Mouse (Mus musculus) gastrocnemius, postnatal 4 days (tissue): ENCODE measurements around the gene Ankib1. TPM values are rescaled to one million over a fixed set of nuclear protein-coding genes. Genes with fewer than 3 reads are reported as not detected.
"Not testable (repeated sequence)": the region's sequence is repeated elsewhere in the genome, so short reads cannot be mapped to it uniquely, and the experiment has no call there.

Experiments
- DNase-seq, 2 experiments: peaks; one replicate each; pipeline ENCODE4 v3.0.0; 2021 to 2022; ENCODE audit warnings: low spot score in 2 of 2, mixed read lengths in 2 of 2
- total RNA-seq, 2 experiments: library from RNA; stranded (reverse); gene quantifications; 2 replicates each; pipeline ENCODE4 v1.2.3; 2021

Gene Ankib1
- total RNA-seq, 2 experiments from 2014 or later = 33.9 to 34.9 TPM

DNA sequence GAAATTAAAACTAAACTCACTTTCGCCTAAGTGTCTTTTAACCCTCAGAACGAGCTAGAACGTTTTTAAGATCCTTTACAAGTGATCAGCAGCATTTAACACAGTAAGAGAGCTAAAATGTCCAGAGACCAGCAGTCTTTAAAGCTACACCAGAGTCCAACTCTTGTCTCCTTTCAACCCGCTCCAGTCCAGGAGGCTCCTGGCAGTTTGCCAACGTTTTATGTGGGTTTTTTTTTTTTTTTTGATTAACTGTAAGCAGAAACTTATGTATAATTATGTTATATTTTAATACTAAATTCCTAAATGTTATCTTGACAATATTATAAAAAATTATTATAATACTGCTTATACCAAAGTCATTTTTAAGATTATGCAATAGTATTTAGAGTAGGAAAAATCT is 73.9 kb downstream of the Ankib1 start:
- DNase-seq = no peak

DNA sequence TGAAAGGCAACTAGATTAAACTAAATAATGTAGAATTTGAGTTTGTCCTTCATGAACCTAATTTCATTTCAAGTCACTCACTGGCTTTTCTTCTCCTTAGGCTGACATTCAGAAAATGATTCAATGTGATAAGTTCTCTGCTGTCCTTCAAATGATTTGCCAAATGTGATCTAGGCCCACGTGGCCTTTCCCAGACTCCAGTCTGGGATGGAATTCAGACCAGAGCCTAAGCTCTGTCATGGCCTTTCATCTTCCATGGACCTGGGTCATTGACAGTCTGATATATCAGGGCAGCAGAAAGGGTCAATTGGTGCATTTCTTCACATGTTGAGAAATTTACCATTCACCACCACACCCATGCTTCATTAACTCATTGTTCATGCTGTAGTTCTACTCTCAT is 77.2 kb downstream of the Ankib1 start:
- DNase-seq = no peak

DNA sequence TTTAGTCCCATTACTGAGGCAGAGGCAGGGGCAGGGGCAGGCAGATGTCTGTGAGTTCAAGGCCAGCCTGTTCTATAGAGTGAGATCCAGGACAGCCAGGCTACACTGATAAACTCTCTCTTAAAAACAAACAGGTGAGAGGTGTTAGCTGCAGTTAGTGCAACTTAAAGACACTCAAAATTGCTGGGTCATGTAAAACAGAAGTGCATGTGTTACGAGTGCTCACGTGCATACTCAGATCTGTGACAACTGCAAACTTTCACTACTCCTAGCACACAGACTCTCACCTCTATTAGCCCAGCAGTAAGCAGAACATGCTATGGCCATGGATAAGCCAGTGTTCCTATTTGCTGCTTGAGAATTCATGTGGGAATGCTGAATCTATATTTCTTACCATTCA is 79.3 kb downstream of the Ankib1 start:
- DNase-seq = no peak

DNA sequence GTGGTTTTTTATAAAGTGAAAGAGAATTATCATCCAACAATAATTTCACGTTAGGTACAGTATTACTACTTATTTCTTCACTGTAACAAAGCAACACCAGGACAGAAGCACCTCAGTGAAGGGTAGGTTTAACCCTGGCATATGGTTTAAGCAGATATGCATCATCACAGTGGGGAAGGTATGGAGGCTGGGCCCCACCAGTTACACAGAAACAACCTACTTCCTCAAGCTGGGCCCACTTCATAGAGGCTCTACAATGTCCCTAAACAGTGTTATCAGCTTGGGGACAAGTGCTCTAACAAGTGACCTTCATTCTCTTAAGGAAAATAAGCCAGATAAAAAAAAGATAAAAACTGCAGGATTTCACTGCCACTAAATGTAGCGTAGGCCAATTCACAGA is 79.9 kb downstream of the Ankib1 start:
- no peak for DNase-seq

DNA sequence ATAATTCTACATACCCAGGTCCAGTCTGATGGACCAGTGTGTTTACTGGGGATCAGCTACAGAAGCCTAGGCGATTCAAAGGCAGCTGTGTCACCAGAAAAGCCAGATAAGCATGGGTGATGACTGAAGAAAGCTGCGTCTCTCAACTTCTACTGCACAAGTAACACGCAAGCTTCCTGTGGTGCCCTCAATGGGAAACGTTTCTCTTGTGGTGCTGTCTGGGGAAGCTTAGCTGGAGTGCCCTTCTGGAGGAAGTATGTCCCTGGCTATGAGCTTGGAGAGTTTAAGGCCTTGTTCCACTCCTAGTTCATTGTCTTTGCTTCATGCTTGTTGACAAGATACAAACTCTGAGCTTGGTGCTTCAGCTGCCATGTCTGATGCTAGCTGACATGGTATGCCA is 83.4 kb downstream of the Ankib1 start:
- DNase-seq = no peak

DNA sequence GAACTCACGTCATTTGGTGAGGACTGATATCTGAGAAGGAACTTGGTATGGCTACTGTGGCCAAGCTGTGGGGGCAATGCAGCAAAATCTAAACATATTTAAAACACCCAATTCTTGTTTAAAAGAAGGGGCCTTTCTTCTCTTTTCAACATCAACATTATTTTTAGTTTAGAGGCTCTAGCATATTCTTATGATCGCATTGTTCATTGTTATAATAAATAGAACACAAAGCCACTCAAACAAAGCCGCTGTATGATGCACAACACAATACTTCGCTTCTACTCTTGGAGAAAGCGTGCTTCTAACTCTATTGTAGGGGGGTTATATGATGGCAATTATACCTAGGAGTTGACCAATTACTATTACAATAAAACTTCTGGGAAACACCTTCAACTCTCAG is 86.9 kb downstream of the Ankib1 start:
- DNase-seq = no peak

DNA sequence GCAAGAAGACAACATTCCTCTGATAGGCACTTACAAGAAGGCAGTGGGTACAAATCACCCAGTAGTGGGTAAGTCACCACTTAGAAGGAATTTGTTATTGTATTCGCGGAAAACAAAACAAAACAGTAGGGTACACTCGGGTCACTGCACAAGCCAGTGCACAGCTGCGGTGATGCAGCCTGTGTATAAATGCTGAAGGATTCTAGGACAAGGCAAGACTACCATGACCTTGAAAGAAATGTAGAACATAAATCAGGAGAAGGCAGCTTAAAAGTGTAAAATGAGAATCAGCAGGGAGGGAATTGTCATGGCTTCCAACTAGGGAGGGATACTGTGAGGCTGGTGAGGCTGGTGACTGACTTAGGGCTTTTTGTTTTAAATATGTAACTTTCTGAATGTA is 100.5 kb downstream of the Ankib1 start:
- DNase-seq = no peak

DNA sequence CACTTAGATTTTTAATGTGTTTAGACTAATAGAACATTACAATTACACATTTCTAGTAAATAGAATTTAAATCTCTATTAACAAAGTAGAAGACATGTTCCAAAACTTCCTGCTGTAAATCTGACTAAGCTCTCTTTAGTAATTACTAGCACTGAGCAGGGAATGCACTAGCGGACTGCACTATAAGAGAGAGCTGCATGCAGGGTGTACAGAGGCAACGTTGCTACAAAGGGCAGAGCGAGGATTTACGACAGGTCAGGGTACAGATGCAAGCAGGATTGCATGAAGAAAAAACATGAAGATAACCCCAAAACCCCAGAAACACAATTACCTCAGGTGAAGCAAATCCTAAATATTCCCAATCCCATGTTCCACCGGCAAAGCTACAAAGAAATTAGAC is 102.7 kb downstream of the Ankib1 start:
- no peak for DNase-seq

DNA sequence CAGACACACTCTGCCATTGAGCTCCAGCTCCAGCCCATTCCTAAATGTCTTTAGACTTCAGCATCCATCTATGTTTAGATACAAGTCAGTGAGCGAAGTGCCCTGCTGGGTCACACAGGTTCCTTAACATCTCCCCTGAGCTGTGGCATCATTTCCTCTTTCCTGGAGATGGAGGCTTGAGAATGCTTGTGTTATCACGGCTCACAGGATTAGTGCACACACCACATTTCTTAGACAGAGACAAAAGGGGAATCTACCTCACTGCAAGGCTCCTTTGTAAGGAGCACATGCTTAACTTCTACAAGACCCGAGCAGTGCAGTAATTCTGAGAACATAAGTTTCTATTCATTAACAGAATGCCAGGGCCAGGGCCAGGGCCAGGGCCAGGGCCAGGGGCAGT is 106.7 kb downstream of the Ankib1 start:
- no peak for DNase-seq

DNA sequence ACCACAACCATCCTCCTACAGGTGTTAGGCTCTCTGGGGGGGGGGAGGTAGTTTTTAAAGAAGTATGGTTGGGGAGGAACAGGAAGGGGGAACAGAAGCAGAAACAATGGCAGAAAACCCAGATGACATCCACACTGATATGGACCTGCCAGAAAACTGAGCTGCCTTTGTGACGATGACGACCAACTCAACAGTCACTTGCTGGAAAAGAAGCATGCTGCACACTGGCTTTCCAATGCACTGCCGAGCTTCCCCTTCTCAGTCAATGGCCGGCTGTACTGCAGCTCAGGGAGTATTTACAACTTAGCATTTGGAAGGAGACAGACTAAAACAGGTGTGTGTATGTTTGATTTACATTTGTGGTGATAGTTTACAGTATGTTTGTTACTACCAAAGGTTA is 107.5 kb downstream of the Ankib1 start:
- no peak for DNase-seq

DNA sequence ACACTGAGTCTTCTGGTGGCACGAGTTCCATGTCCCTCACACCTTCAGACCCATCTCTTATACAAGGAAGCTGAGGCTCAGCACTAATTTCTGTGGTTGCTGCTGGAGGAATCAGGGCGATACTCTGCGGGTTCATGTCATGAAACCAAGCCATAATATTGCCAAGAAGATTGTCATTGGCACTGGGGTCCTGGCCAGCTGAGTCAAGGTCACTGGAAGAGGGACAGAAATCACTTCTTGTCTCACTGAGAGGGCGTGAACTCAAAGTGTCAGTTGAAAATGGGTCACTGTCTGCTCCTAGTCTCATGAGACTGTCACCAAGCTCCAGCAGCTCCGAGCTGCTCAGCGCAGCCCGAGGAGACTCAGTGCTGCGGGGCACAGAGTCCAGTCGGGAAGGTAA is 109.8 kb downstream of the Ankib1 start:
- DNase-seq = no peak

DNA sequence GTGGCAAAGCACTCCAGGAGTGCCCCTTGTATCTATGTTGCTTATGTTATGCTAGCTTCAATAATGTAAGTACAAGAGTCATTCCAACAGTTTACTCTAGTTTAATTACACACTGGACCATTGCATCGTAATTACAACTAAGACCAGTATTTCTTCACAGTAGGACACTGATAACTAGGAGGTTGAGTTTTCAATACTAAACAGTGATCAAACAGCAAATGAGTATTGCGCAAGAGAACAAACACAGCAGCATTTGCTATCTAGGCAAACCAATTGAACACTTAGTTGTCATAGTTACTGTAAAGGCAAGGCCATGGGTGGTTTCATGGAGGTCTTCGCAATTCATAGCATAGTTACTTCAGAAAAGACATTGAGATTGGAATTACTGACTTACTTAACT is 111.4 kb downstream of the Ankib1 start:
- DNase-seq = no peak

DNA sequence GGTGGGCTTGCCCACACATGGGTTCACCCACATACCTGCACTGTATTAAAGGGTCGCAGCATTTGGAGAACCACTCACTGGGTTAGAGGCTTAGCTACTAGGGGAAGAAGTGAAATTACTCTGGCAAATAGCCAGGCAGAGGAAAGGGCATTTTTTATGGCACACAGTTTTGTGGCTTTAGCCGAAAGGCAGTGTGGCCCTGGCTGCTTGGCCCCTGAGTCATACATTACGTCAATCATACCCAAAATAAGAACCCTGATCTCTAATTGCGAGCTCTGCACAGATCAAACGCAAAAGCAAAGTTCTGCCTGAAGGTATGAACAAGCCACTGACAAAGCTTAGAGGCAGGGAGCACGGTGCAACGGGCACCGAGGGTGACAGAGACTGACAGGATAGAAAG is 114.4 kb downstream of the Ankib1 start:
- DNase-seq = no peak

DNA sequence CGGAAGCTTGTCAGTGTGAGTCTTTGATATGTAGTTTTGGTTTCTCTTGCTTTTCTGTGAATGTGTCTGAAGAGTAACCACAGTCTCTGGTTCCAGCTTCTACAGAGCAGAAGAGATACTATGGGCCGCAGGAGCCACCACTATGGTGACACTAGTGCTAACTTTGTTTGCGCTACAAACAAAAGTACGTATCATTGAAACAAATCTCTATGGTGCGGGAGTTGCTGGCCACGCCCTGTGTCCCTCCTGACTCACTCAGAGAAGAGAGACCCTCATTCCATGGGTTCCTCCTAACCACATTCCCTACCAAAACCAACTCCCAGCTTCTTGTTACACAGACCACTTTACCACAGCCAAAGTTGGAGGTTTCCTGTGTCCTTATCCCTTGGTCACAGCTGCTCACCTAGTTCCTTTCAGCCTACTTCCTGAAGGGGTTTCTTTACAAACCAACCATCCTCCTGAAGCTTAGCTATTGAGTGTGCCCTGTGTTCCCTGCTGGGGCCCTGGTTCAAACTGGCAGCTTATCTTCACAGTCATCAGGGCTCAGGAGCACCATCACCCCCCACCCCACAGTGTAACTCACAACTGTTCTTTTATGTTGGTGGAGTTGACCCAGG is 132.7 kb downstream of the Ankib1 start:
- DNase-seq = no peak

DNA sequence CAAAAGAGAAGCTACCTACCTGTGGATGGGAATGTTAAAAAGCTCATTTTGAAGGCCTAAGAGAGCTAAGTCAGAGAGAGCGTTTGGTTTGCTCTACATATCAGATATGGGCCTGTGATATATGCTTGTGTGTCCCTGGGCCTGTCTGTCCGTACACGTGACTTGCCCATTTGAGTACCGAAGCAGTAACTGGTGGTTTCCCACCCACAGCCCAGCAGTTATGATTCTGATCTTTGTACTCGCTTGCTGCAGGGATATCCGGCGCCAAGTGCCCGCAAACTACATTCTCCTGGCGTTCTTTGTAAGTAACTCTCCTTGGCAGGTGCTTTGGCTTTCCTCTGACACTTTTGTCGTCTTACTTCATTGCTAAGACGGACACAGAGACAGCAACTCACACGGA is 136.1 kb downstream of the Ankib1 start:
- no peak for DNase-seq

DNA sequence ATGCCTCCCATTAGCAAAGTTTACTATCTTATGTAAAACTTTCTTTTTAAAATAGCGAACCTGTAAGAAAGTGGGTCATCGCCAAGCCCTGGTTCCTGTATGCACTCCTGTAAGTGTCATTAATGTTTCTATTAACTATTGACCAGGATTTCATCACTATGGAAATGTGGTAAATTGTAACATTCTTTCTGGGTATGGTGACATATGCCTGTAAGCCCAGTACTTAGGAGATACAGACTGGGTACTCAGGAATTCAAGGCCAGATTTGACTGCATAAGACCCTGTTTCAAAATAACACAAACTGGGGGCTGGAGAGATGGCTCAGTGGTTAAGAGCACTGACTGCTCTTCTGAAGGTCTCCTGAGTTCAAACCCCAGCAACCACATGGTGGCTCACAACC is 137.5 kb downstream of the Ankib1 start:
- no peak for DNase-seq

DNA sequence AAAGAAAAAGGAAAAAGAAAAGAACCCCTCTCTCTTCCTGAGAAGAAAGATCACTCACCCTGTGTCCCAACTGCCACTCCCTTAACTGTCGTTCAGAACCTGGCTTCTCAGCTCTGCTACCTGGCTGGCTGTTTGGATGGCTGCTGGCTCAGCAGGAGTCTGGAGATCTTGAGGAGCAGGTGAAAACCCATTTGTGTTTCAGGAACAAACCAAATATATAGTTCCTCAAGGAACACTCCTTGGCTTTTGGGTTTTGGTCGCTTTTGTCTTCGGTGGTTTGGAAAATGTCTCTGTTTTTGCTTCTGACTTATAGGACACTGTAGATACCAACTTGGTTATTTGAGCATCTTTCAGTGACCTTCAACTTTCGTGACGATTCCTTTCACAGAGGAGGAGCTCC is 145.6 kb downstream of the Ankib1 start, which contains the start of gene Gatad1:
Gatad1 (minus strand) TSS at position 101 of the 400 bp plus-strand sequence.
- DNase-seq = no peak

DNA sequence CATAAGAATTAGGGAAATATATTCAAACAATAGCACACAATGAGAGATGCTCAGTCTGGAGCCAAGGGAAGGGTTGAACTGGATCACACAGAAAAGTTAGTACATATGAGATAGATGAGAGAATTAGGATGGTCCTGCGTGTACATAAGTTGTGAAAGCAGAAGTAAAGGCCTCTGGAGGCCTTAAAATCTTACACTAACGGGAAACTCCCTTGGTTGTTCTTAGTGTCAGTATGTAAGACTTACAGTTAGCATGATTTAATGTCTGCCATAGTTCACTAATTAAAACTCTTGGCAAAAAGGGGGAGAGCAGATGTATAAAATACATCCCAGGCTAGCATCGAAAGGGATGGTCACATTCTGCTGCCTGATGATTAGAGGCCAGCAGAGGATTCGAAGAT is 148.9 kb downstream of the Ankib1 start:
- no peak for DNase-seq

DNA sequence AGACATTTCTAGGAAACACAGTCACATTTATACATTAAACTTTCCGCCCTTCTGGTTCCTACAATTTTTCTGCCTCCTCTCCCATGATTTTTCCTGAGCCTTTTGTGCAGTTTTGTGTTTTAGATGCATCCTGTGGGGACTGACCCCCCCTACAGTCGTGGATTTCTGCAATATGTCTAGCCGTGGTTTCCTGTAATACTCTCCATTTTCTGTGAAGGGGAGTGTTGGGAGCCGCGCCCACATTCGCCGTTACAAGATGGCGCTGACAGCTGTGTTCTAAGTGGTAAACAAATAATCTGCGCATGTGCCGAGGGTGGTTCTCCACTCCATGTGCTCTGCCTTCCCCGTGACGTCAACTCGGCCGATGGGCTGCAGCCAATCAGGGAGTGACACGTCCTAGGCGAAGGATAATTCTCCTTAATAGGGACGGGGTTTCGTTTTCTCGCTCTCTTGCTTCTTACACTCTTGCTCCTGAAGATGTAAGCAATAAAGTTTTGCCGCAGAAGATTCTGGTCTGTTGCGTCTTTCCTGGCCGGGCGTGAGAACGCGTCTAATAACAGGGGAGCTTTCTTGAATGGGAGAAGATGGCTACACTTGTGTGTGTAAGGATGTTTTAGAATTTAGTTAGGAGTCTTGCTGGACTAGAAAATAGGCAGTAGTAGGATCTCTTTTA is 149.7 kb downstream of the Ankib1 start:
- not testable (repeated sequence) for DNase-seq

DNA sequence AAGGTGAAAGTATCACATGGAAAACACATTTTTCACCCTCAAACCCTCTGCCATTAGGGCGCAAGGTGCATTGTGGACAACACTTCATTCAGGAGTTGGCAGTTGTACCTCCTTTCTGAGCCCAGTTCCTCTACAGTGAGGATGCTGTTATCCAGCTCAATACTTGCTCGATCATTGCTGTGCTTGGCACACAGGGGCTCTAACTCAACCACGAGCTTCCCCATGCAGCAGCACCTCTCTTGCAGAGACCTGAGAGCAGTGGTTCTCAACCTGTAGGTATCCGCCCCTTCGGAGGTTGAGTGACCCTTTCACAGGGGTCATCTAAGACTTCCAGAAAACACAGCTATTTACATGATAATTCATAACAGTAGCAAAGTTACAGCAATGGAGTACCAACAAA is 151.1 kb downstream of the Ankib1 start:
- DNase-seq = no peak

DNA sequence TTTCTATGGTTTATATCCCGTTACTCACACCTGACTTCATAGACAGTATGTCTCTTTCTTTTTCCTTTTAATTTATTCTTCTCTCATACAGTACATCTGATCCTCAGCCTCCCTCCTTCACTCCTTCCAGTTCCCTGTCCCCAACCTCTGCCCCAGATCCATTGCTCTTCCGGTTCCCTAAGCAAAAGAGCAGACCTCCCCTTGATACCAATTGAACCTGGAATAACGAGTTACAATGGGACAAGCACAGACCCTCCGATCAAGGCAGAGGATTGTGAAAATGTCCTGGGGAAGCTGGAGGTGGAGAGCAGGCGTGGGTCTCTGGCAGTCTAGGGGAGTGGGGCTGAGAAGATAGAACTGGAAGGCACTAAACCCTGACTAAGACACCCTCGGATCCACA is 151.8 kb downstream of the Ankib1 start, which contains the start of gene Tmbim7:
Tmbim7 (plus strand) TSS at position 301 of the 400 bp plus-strand sequence.
- DNase-seq = no peak

DNA sequence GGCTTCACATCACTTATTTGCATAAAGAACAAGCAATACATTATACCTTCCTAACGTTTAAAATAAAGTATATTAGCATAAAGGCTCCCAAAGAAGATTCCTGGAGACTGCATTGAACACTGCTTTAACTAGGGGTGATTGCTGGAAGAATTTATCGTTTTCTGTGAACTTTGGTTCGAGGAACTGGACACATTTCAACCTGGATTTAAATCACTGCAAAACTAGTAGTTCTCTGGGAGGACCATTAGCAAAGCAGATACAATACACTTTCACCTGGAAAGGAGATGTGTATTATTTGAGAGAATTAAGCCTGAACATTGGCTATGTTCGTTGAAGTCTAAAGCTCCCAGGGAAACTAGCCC is 153.9 kb downstream of the Ankib1 start:
- no peak for DNase-seq

DNA sequence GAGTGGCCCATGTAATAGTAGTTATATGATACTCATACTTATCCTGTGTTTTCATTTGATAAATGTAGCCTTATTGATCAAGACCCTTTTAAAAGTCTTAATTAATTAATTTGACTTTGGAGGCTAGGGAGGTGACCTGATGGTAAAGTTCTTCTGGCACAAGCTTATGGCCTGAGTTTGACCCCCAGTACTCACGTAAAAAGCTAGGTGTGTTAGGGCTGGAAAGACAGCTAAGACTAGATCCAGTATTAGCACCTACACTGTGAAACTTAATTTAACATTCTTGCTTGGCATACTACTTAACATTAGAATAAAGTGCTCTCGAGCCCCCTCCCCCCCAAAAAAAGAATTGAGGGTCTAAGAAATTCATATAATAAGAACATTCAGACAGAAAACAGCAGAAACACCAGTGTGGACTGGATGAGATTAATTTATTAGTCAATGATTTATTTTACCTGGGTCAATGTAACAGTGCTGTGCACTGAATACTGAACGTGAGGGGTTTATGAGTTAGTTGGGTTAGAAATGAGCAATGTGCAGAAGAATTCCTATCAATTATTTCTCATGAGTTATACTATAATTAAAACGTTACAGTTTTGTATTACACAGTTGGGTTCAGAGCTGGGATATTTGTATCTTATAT is 154.4 kb downstream of the Ankib1 start:
- no peak for DNase-seq
